Comparison of ENCODE assay signal across 23 mouse cellular contexts in genomic region chr6:91470712-91471111, GRCm38 (mm10). TPM values are rescaled to one million over a fixed set of nuclear protein-coding genes. Genes with fewer than 3 reads are reported as not detected.
"Had no signal": no experiment of that assay in that cellular context is flagged by ENCODE, and none has a peak within 500 bp of the region (broad histone marks: within the 10 kb centered on the region; RNA-seq: fewer than 3 reads in every experiment).

No protein-coding gene starts in this region.

- DNase-seq: lung, adult 2 months; lung, postnatal 14 days; lung, postnatal 36 days; midbrain, embryonic 14.5 days; right cerebral cortex, postnatal 14 days; thymus, adult 2 months; thymus, postnatal 25 days; thymus, postnatal 4 days had no signal

- H3K9me3 ChIP-seq: lung, embryonic 15.5 days; midbrain, embryonic 10.5 days; midbrain, embryonic 12.5 days; neural tube, embryonic 13.5 days; neural tube, embryonic 15.5 days; stomach, embryonic 15.5 days had no signal

- H3K9ac ChIP-seq: lung, embryonic 15.5 days; midbrain, embryonic 12.5 days; neural tube, embryonic 13.5 days; neural tube, embryonic 15.5 days; stomach, embryonic 15.5 days had no signal

- H3K27me3 ChIP-seq: lung, embryonic 15.5 days; midbrain, embryonic 12.5 days; neural tube, embryonic 13.5 days; neural tube, embryonic 15.5 days; stomach, embryonic 15.5 days had no signal

- ATAC-seq: lung, postnatal 0 days; midbrain, embryonic 16.5 days had no signal

- H3K4me2 ChIP-seq: lung, embryonic 15.5 days; midbrain, embryonic 12.5 days; neural tube, embryonic 13.5 days; neural tube, embryonic 15.5 days; stomach, embryonic 15.5 days had no signal

- H3K27ac ChIP-seq: lung, embryonic 15.5 days; macrophage; midbrain, embryonic 10.5 days; midbrain, embryonic 12.5 days; neural tube, embryonic 13.5 days; neural tube, embryonic 15.5 days; stomach, embryonic 15.5 days; stomach, postnatal 0 days had no signal

- H3K4me3 ChIP-seq: lung, embryonic 15.5 days; midbrain, embryonic 10.5 days; midbrain, embryonic 12.5 days; myocyte; neural tube, embryonic 13.5 days; neural tube, embryonic 15.5 days; stomach, embryonic 15.5 days had no signal

RNA-seq across cellular contexts. Expression of gene Wnt7a, which starts 59.5 kb away (rescaled TPM):
- total RNA-seq: megakaryocyte progenitor cell, adult 5-6 weeks; megakaryocyte-erythroid progenitor cell, adult 5-6 weeks had no signal
- polyA plus RNA-seq: liver, embryonic 16.5 days; macrophage; myocyte; stomach, postnatal 0 days; urinary bladder, adult 2 months had no signal
